Mouse (Mus musculus) bone marrow, adult 2 months (tissue): Measurements from ENCODE around the gene Hps6.

ENCODE experiments used
- CTCF ChIP-seq: fragments of 200-500 bp; IDR thresholded peaks from 2 replicates; pipeline ENCODE4 v1.5.1; 2011; ENCODE audit warnings: low read length, control low read depth; ENCODE audit not compliant: control insufficient read depth, insufficient read depth
- POLR2A ChIP-seq: fragments of 200-500 bp; IDR thresholded peaks from 2 replicates; pipeline ENCODE4 v1.6.1; 2011; ENCODE audit warnings: low read depth, mild to moderate bottlenecking, control low read depth, low read length, borderline replicate concordance; ENCODE audit not compliant: control insufficient read depth

DNA sequence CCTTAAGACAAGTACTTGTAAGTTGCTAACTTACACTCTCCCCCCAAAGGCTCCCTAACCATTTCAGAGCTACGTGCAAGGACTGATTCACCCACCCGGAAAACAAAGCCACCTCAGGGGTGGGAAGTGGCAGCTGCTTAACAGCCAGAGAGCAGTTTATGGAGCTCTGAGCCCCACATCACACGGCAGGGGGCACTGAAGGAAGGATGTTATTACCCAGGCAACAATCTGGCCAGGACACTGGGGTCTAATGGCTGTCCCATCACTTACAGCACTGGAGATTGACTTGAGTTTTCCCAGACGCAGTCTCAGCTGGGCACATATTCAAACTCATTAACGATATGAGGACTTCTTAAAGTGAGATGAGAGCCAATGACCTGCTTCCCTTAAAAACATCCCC, 42.5 kb upstream of the Hps6 start:
- TF ChIP-seq CTCF: no peak
- TF ChIP-seq POLR2A: no peak
